Mouse (Mus musculus) embryo, embryonic 11 days (tissue): ENCODE results near the gene Sp100.
"Not testable (repeated sequence)": the region's sequence is repeated elsewhere in the genome, so short reads cannot be mapped to it uniquely, and the experiment has no call there.

Source experiments
- DNase-seq: peaks from one replicate; pipeline ENCODE4 v3.0.0-alpha.2; 2015

Sp100 gene

GRCm38 (mm10) chr1:85649881-85650280 is at the start of gene Sp100:
TSS of gene Sp100 (plus strand) at chr1:85649988.
- not testable (repeated sequence) for DNase-seq

DNA sequence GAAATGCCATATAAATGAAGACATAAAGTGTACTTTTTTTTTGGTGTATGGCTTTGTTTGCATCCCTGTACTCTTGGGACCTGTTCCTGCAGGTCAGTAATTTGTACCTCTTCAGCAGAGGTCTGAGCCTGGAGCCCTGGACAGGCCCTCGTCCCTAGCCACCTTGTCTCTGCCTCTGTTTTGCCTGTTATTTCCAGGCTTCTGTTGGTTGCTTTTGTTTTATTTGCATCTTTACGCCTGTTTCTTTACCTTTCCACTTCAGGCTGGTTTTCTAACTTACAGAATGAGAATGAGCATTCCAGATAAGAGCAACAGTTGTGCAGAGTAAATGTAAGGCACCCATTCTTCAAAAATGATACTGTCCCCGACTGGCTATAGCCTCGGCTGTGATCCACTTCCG is 49.7 kb upstream of the Sp100 start, which contains the start of gene Sp140:
Sp140 (plus strand) TSS at position 301 of the 400 bp plus-strand sequence.
- not testable (repeated sequence) for DNase-seq

- not testable (repeated sequence) for DNase-seq
Measured at GRCm38 (mm10) chr1:85600794-85601193, 49.0 kb upstream of the Sp100 start.

DNA sequence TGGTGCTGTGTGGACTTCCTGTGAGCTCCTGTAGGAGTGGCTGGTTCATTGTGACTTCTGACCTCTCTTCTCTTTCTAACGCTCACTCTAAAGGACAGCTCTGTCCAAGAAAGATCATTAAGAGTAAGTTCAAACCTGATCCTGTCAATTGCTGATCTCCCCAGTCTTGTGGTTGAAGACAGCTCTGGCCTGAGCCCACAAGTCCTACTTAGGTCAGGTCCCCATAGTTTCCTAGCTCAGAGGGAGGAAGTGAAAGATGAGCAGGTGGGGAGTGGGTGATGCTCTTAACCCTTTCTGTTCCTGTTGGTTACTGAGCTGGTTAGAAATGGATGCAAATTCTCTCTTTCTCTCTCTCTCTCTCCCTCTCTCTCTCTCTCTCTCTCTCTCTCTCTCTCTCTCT is 45.4 kb upstream of the Sp100 start:
- DNase-seq = not testable (repeated sequence)

GRCm38 (mm10) chr1:85608361-85608760 is 41.4 kb upstream of the Sp100 start:
- not testable (repeated sequence) for DNase-seq

GRCm38 (mm10) chr1:85610581-85610980 is 39.2 kb upstream of the Sp100 start:
- not testable (repeated sequence) for DNase-seq

DNA sequence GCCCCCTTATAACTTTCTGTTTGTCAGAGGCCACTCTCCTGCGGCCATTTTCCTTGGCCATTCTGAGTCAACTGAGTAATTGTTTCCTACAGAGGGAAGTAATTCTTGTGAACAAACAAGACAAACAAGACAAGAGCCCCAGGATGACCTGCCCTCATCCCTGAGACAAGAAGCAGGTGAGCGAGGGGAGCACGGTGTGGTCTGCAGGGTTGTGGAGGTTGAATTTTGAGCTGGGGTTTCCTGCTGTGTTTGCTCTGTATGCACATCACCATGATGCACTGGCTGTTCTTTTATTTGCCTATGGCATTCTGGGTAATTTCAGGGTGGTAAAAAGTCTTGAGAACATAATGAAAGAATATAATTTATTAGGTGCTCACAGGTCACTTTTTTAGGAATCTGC is 34.7 kb upstream of the Sp100 start:
- DNase-seq = not testable (repeated sequence)

DNA sequence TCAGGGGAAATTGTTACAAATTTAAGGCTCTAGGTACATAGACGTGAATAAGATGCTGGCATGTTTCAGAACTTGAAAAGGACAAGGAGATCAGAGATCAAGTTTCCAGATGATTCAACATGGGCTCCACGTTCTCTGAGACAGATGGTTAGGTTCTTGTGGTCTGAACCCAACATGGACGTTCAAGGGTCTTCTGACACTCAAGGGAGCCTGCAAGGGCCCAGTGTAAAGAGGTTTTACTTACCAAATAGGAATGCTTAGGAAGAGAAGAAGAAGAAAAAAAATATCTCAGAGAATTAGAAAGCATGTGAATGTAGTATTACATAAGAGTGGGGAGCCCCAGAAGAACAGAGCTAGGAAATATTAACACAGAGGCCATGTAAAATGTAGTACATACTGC is 34.0 kb upstream of the Sp100 start:
- not testable (repeated sequence) for DNase-seq

DNA sequence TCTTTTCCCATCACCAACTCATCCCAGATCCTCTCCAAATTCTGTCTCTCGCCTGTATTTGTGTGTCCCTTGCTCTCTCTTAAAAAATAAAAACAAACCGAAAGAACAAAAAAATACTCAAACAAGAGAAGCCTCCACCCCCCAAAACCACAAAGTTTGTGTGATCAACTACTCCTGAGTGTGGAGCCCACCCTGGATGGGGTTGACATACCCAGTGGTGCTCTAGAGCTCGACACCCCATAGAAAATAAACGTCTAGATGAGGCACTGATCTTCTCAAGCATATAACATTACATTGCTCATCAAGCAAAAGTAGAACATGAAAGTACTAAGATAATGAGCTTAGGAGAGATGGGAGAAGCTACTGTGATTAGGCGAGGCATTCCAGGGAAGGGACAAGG is 32.6 kb upstream of the Sp100 start:
- DNase-seq = not testable (repeated sequence)

- DNase-seq = not testable (repeated sequence)
Measured at GRCm38 (mm10) chr1:85618689-85619088, 31.1 kb upstream of the Sp100 start.

GRCm38 (mm10) chr1:85636936-85637335 is 12.9 kb upstream of the Sp100 start:
- DNase-seq = not testable (repeated sequence)

GRCm38 (mm10) chr1:85638144-85638543 is 11.6 kb upstream of the Sp100 start:
- not testable (repeated sequence) for DNase-seq

DNA sequence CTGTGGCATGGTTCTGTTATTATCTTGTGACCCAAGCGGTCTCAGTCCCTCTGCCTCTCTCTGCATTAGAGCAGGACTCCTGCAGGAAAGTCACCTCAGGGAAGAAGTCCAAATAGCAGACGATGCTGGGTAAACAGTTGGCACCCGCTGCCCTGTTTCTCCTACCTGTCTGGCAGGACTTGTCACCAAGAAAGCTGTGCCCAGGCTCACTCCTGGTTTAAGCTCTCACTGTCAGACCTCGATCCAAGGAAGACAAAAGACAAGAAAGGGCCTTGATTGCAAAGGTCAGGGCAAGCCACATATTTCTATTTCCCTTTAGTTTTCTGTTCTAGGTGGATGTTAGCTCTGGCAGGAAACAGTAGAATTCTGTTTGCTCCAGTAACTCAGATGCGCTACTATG is 736 bp downstream of the Sp100 start:
- not testable (repeated sequence) for DNase-seq

DNA sequence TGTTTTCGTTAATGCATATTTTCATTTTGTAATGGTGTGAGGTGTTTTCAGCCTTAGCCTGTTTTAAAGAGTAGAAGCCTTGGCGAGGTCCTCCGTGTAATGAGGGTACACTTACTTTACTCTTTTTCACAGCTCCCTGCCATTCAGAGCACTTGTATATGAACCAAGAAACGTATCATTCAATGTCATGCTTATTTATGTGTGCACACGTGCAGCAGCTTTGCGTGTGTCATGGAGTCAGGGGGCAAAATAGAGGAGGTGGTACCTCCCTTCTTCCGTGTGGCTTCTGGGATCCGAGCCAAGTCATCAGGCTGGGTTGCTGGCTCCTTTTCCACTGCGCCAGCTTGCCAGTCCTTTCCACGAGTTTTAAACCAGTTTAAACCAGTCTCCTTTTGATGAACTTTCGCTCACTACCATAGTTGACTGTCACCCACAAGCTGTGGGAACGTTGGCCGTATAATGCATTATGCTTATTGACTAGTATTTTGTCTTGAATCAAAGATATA is 2.0 kb downstream of the Sp100 start:
- not testable (repeated sequence) for DNase-seq

- DNase-seq = not testable (repeated sequence)
Measured at GRCm38 (mm10) chr1:85657211-85657610, 7.4 kb downstream of the Sp100 start.

DNA sequence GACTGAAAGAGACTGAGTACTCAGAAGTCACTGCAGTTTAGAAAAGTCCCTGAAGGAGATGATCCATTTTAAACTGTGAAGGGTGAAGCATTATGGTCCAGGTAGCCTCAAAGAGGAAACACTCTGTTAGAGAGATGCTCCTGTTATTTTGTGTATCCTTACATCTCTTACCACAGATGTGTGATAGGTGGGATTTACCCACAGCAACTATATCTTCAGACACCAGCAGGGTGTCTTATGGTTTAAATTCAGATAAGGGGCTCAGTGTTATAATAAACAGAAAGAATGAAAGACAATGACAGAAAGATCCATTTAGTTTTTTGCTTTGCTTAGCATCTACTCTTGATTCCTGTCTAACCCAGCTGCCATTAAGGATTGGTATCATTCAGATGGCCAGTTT is 14.5 kb downstream of the Sp100 start:
- DNase-seq = no peak

DNA sequence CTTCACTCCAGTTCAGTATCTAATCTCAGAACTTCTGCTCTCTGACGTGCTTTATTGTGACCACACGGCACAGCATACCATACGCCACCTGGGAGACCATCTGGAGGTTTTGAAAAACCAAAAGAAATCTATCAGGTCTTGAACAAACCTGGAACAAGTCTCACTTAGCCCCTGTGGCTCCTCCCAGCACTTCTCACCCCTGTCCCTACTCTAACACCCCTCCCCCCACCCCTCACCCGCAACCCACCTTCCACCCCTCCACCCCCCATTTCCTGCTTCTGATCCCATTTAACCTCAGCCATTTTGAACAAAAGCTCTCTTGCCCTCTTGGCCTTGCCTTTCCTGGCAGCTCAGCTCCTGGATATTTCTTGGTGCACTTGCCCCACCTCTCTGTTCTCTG is 30.4 kb downstream of the Sp100 start:
- peak; percentile 23 for DNase-seq

DNA sequence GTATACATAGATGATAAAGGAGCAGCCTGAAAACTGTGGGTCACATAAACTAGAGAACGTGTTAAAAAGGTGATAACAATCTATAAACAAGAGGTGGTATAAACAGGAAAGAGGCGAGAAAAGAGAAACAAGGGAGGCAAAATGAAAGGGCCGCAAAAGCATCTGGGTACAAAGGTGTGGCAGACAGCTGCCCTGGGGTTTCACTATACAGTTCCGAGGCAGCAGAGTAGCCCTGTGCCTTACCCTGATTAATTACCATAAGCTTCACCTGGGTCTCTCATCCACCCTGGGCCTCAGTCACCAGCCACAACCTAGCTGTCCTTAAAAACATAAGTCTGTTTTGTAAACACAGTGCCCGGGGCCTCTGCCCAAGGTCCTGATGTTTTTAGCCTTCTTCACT is 36.9 kb downstream of the Sp100 start:
- DNase-seq = no peak

GRCm38 (mm10) chr1:85687346-85687745 is 37.6 kb downstream of the Sp100 start:
- peak; percentile 15 for DNase-seq

- no peak for DNase-seq
Measured at GRCm38 (mm10) chr1:85690544-85690943, 40.8 kb downstream of the Sp100 start.

- no peak for DNase-seq
Measured at GRCm38 (mm10) chr1:85692281-85692680, 42.5 kb downstream of the Sp100 start.

DNA sequence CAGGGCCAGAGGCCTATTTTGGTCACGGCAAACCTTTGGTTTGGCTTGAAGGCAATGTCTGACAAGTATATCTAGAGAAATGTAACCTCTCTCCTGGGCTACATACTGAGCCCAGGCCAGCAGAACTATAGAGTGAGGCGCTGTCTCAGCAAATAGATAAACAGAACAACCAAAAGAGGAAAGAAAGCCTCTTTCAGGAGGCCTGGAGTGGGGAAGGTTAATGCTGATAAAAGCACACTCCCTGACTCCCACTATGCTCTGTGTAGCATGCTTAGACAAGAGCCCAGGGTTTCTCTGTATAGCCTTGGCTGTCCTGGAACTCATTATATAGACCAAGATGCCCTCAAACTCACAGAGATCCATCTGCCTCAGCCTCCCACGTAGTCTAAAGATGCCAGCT is 43.5 kb downstream of the Sp100 start:
- no peak for DNase-seq

DNA sequence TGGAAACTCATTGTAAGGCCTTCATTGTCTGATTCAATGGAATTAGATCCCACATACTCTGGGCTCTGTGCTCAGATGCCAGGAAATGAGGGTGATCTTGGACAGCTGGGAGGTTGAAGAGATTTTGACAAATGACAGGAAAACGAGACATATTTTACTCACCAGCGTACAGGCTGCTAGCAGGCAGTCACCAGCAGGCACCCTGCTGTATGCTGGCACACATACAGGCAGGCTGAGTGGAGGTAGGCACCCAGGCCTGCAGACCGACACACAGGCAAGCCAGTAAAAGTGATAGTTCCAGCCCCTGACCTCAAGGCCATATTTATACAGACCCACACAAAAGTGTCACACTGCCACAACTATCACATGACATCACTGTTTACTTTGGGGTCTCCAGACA is 45.9 kb downstream of the Sp100 start:
- no peak for DNase-seq

- DNase-seq = no peak
Measured at GRCm38 (mm10) chr1:85697721-85698493, 48.1 kb downstream of the Sp100 start.

GRCm38 (mm10) chr1:85702531-85702930 is 52.7 kb downstream of the Sp100 start:
- DNase-seq = no peak
